Mouse (Mus musculus) bone marrow, adult 2 months (tissue): ENCODE measurements around the gene Nol11.

Experiments used
- CTCF ChIP-seq: fragments of 200-500 bp; IDR thresholded peaks from 2 replicates; pipeline ENCODE4 v1.5.1; 2011; ENCODE audit warnings: low read length, control low read depth; ENCODE audit not compliant: control insufficient read depth, insufficient read depth
- POLR2A ChIP-seq: fragments of 200-500 bp; IDR thresholded peaks from 2 replicates; pipeline ENCODE4 v1.6.1; 2011; ENCODE audit warnings: low read depth, mild to moderate bottlenecking, control low read depth, low read length, borderline replicate concordance; ENCODE audit not compliant: control insufficient read depth

GRCm38 (mm10) chr11:107137593-107137992 lies 51.6 kb downstream of the Nol11 start:
- no peak for TF ChIP-seq POLR2A
- no peak for TF ChIP-seq CTCF
